Mouse (Mus musculus): Measurements from ENCODE around the gene Tbpl1. TPM values are rescaled to one million over a fixed set of nuclear protein-coding genes. Genes with fewer than 3 reads are reported as not detected.

Gene Tbpl1
- polyA plus RNA-seq, 1 experiment from 2014 or later: 50.5 TPM

GRCm38 (mm10) chr10:22718475-22718874 is 13.3 kb downstream of the Tbpl1 start:
- no peaks in the 10 kb centered on the region; the same call in 1 of the 2 replicates for H3K4me1 ChIP-seq (replicated peaks; ENCODE audit: control insufficient read depth, insufficient read depth, low read length)
- no peak for ATAC-seq (ENCODE audit: low read depth)
- no peaks in the 10 kb centered on the region for H3K27me3 ChIP-seq (ENCODE audit: control insufficient read depth, insufficient read depth, low read depth, low read length)
- H3K4me3 ChIP-seq (ENCODE audit: low read length): no peak overlapping the region
- no peaks in the 10 kb centered on the region for H3K36me3 ChIP-seq (ENCODE audit: control insufficient read depth, insufficient read depth, low read length)
- no peak overlapping the region for H3K9ac ChIP-seq (ENCODE audit: low read length)
- no peak overlapping the region for H3K27ac ChIP-seq (ENCODE audit: low read length)
- WGBS: 56% methylated on average over 4 of the region's 4 CpGs
- H3K4me2 ChIP-seq (ENCODE audit: low read depth, low read length): no peak overlapping the region
- H3K9me3 ChIP-seq (ENCODE audit: control insufficient read depth, low read length): no peaks in the 10 kb centered on the region

- H3K27me3 ChIP-seq (ENCODE audit: control insufficient read depth, insufficient read depth, low read depth, low read length): no peaks in the 10 kb centered on the region
- H3K4me3 ChIP-seq (ENCODE audit: low read length): no peak overlapping the region
- 0 out of 2 replicates have a peak, but pooled peaks cover 3% of the 10 kb centered on the region for H3K4me1 ChIP-seq (replicated peaks; ENCODE audit: control insufficient read depth, insufficient read depth, low read length)
- ATAC-seq (ENCODE audit: low read depth): no peak
- no peaks in the 10 kb centered on the region for H3K9me3 ChIP-seq (ENCODE audit: control insufficient read depth, low read length)
- 57% methylated on average over 4 of the region's 4 CpGs for WGBS
- no peak overlapping the region for H3K9ac ChIP-seq (ENCODE audit: low read length)
- no peak overlapping the region for H3K27ac ChIP-seq (ENCODE audit: low read length)
- H3K4me2 ChIP-seq (ENCODE audit: low read depth, low read length): no peak overlapping the region
- no peaks in the 10 kb centered on the region; the same call in 1 of the 2 replicates for H3K36me3 ChIP-seq (ENCODE audit: control insufficient read depth, insufficient read depth, low read length)
Observed at GRCm38 (mm10) chr10:22714520-22714919, 17.2 kb downstream of the Tbpl1 start.

- no peaks in the 10 kb centered on the region for H3K9me3 ChIP-seq (ENCODE audit: control insufficient read depth, low read length)
- H3K27ac ChIP-seq (ENCODE audit: low read length): no peak overlapping the region
- 0 out of 2 replicates have a peak, but pooled peaks cover 3% of the 10 kb centered on the region for H3K4me1 ChIP-seq (replicated peaks; ENCODE audit: control insufficient read depth, insufficient read depth, low read length)
- H3K4me3 ChIP-seq (ENCODE audit: low read length): no peak overlapping the region
- no peak overlapping the region for H3K4me2 ChIP-seq (ENCODE audit: low read depth, low read length)
- H3K27me3 ChIP-seq (ENCODE audit: control insufficient read depth, insufficient read depth, low read depth, low read length): no peaks in the 10 kb centered on the region
- H3K9ac ChIP-seq (ENCODE audit: low read length): no peak overlapping the region
- no peak for ATAC-seq (ENCODE audit: low read depth)
- 42% methylated on average over 2 of the region's 2 CpGs for WGBS
- peaks cover 3% of the 10 kb centered on the region; the same call in 1 of the 2 replicates for H3K36me3 ChIP-seq (ENCODE audit: control insufficient read depth, insufficient read depth, low read length)
Observed at GRCm38 (mm10) chr10:22712955-22713354, 18.8 kb downstream of the Tbpl1 start.

GRCm38 (mm10) chr10:22710173-22710777 is 21.5 kb downstream of the Tbpl1 start:
- H3K9ac ChIP-seq (ENCODE audit: low read length): no peak overlapping the region
- H3K36me3 ChIP-seq (ENCODE audit: control insufficient read depth, insufficient read depth, low read length): peaks cover 17% of the 10 kb centered on the region
- H3K9me3 ChIP-seq (ENCODE audit: control insufficient read depth, low read length): no peaks in the 10 kb centered on the region
- H3K4me1 ChIP-seq (replicated peaks; ENCODE audit: control insufficient read depth, insufficient read depth, low read length): 0 out of 2 replicates have a peak, but pooled peaks cover 3% of the 10 kb centered on the region
- 90% methylated on average over 13 of the region's 13 CpGs for WGBS
- no peak for ATAC-seq (ENCODE audit: low read depth)
- no peaks in the 10 kb centered on the region for H3K27me3 ChIP-seq (ENCODE audit: control insufficient read depth, insufficient read depth, low read depth, low read length)
- no peak overlapping the region for H3K4me2 ChIP-seq (ENCODE audit: low read depth, low read length)
- H3K27ac ChIP-seq (ENCODE audit: low read length): no peak overlapping the region
- H3K4me3 ChIP-seq (ENCODE audit: low read length): no peak overlapping the region

- Histone ChIP-seq H3K9ac (ENCODE audit: low read length) (no peak overlapping the region), H3K9me3 (ENCODE audit: control insufficient read depth, low read length) (no peaks in the 10 kb centered on the region), H3K4me3 (ENCODE audit: low read length) (no peak overlapping the region), H3K27me3 (ENCODE audit: control insufficient read depth, insufficient read depth, low read depth, low read length) (no peaks in the 10 kb centered on the region), H3K27ac (ENCODE audit: low read length) (no peak overlapping the region), H3K4me2 (ENCODE audit: low read depth, low read length) (no peak overlapping the region), H3K4me1 (replicated peaks; ENCODE audit: control insufficient read depth, insufficient read depth, low read length) (0 out of 2 replicates have a peak, but pooled peaks cover 3% of the 10 kb centered on the region), H3K36me3 (ENCODE audit: control insufficient read depth, insufficient read depth, low read length) (peaks cover 20% of the 10 kb centered on the region)
- ATAC-seq (ENCODE audit: low read depth): peak; percentile 90
- WGBS: 68% methylated on average over 7 of the region's 7 CpGs
Observed at GRCm38 (mm10) chr10:22708190-22708843, 23.4 kb downstream of the Tbpl1 start.

- ATAC-seq (ENCODE audit: low read depth): no peak
Observed at GRCm38 (mm10) chr10:22703844-22704243, 27.9 kb downstream of the Tbpl1 start.

GRCm38 (mm10) chr10:22701485-22702315 is 30.0 kb downstream of the Tbpl1 start:
- no peak overlapping the region for H3K27ac ChIP-seq (ENCODE audit: low read length)
- no peak overlapping the region for H3K4me3 ChIP-seq (ENCODE audit: low read length)
- no peak for ATAC-seq (ENCODE audit: low read depth)
- 61% methylated on average over 12 of the region's 12 CpGs for WGBS
- no peak overlapping the region for H3K4me2 ChIP-seq (ENCODE audit: low read depth, low read length)
- no peak overlapping the region for H3K9ac ChIP-seq (ENCODE audit: low read length)
- H3K36me3 ChIP-seq (ENCODE audit: control insufficient read depth, insufficient read depth, low read length): peaks cover 14% of the 10 kb centered on the region
- H3K9me3 ChIP-seq (ENCODE audit: control insufficient read depth, low read length): no peaks in the 10 kb centered on the region
- no peaks in the 10 kb centered on the region for H3K27me3 ChIP-seq (ENCODE audit: control insufficient read depth, insufficient read depth, low read depth, low read length)
- H3K4me1 ChIP-seq (replicated peaks; ENCODE audit: control insufficient read depth, insufficient read depth, low read length): peaks cover 17% of the 10 kb centered on the region

More at GRCm38 (mm10) chr10:22703844-22704243, 27.9 kb downstream of the Tbpl1 start:
- H3K27me3 ChIP-seq (ENCODE audit: control insufficient read depth, insufficient read depth, low read depth, low read length): no peaks in the 10 kb centered on the region
- WGBS: 87% methylated on average over 6 of the region's 6 CpGs
- H3K4me2 ChIP-seq (ENCODE audit: low read depth, low read length): no peak overlapping the region
- no peak overlapping the region for H3K27ac ChIP-seq (ENCODE audit: low read length)
- no peak overlapping the region for H3K9ac ChIP-seq (ENCODE audit: low read length)
- no peaks in the 10 kb centered on the region for H3K9me3 ChIP-seq (ENCODE audit: control insufficient read depth, low read length)
- peaks cover 26% of the 10 kb centered on the region for H3K36me3 ChIP-seq (ENCODE audit: control insufficient read depth, insufficient read depth, low read length)
- no peak overlapping the region for H3K4me3 ChIP-seq (ENCODE audit: low read length)
- H3K4me1 ChIP-seq (replicated peaks; ENCODE audit: control insufficient read depth, insufficient read depth, low read length): peaks cover 10% of the 10 kb centered on the region

GRCm38 (mm10) chr10:22700773-22701172 is 31.0 kb downstream of the Tbpl1 start:
- Histone ChIP-seq H3K4me2 (ENCODE audit: low read depth, low read length) (no peak overlapping the region), H3K27me3 (ENCODE audit: control insufficient read depth, insufficient read depth, low read depth, low read length) (no peaks in the 10 kb centered on the region), H3K9me3 (ENCODE audit: control insufficient read depth, low read length) (no peaks in the 10 kb centered on the region), H3K36me3 (ENCODE audit: control insufficient read depth, insufficient read depth, low read length) (peaks cover 9% of the 10 kb centered on the region), H3K4me1 (replicated peaks; ENCODE audit: control insufficient read depth, insufficient read depth, low read length) (peaks cover 17% of the 10 kb centered on the region), H3K9ac (ENCODE audit: low read length) (no peak overlapping the region), H3K4me3 (ENCODE audit: low read length) (no peak overlapping the region), H3K27ac (ENCODE audit: low read length) (no peak overlapping the region)
- 61% methylated on average over 9 of the region's 9 CpGs for WGBS
- ATAC-seq (ENCODE audit: low read depth): no peak
